24 mouse cellular contexts compared by ENCODE assay signal in the genomic region with DNA sequence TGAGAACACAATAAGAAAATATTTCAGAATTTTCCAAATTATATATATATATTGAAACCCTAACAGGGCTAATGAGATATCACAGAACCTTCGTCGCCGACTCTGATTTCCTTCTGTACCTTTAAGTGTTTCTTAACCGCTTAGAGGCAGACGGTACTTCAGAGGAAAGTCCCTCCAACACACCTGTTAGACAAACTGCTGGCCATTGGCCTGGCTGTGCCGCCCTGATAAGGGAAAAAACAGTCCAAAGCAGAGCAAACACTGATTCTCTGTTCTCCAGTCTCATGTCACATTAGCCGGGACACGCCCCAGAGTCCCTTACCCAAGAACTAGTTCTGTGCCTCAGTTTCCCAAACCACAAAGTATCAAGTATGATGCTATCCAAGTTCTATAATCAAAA. TPM values are rescaled to one million over a fixed set of nuclear protein-coding genes. Genes with fewer than 3 reads are reported as not detected.
DNase-seq lines count a peak whose midpoint lies in the region; ATAC-seq and TF ChIP-seq lines count a peak whose summit lies in the region.
"Had no signal": no experiment of that assay in that cellular context is flagged by ENCODE, and none has a peak within 500 bp of the region (broad histone marks: within the 10 kb centered on the region; RNA-seq: fewer than 3 reads in every experiment).

No protein-coding gene starts in this region.

- no peaks in the 10 kb centered on the region for H3K36me3 ChIP-seq in heart, embryonic 13.5 days
- no peaks in the 10 kb centered on the region for H3K36me3 ChIP-seq in heart, adult 2 months (ENCODE audit: control insufficient read depth, insufficient read depth, low read length)
- no peaks in the 10 kb centered on the region for H3K36me3 ChIP-seq in intestine, embryonic 14.5 days (ENCODE audit: control insufficient read depth, insufficient read depth, low read length)
- H3K36me3 ChIP-seq in lung, embryonic 15.5 days: no peaks in the 10 kb centered on the region
- H3K36me3 ChIP-seq in stomach, embryonic 15.5 days: no peaks in the 10 kb centered on the region
- H3K36me3 ChIP-seq: embryonic facial prominence, embryonic 13.5 days; forebrain, embryonic 12.5 days; hindbrain, embryonic 15.5 days; midbrain, embryonic 13.5 days; neural tube, embryonic 12.5 days had no signal

- no peak for TF ChIP-seq POLR2A in heart, adult 2 months (IDR thresholded peaks at IDR 0.05; ENCODE audit: insufficient read depth, low read depth, low read length)

- no peak overlapping the region for H3K9ac ChIP-seq in heart, embryonic 13.5 days
- no peak overlapping the region for H3K9ac ChIP-seq in heart, adult 2 months (ENCODE audit: low read depth, low read length)
- H3K9ac ChIP-seq in intestine, embryonic 14.5 days (ENCODE audit: low read length): no peak overlapping the region
- H3K9ac ChIP-seq in lung, embryonic 15.5 days: no peak overlapping the region
- H3K9ac ChIP-seq in stomach, embryonic 15.5 days: no peak overlapping the region
- H3K9ac ChIP-seq: forebrain, embryonic 12.5 days; hindbrain, embryonic 15.5 days; midbrain, embryonic 13.5 days; neural tube, embryonic 12.5 days had no signal

- no peak for TF ChIP-seq EP300 in heart, adult 2 months (IDR thresholded peaks at IDR 0.05; ENCODE audit: insufficient read depth, low read depth, low read length)

- intact Hi-C loops in heart, adult 2 months (cut with DNase I): no loop called here

- H3K27me3 ChIP-seq in heart, embryonic 13.5 days (replicated peaks): peaks cover 13% of the 10 kb centered on the region
- H3K27me3 ChIP-seq in heart, adult 2 months (ENCODE audit: control insufficient read depth, insufficient read depth, low read length): no peaks in the 10 kb centered on the region
- H3K27me3 ChIP-seq in intestine, embryonic 14.5 days (replicated peaks; ENCODE audit: control insufficient read depth, insufficient read depth, low read length): peaks cover 4% of the 10 kb centered on the region; the same call in 1 of the 2 replicates
- peaks cover 24% of the 10 kb centered on the region; the same call in 1 of the 2 replicates for H3K27me3 ChIP-seq in lung, embryonic 15.5 days
- no peaks in the 10 kb centered on the region for H3K27me3 ChIP-seq in stomach, embryonic 15.5 days (replicated peaks)
- H3K27me3 ChIP-seq: hindbrain, embryonic 15.5 days; neural tube, embryonic 12.5 days had no signal

- no peak overlapping the region for H3K27ac ChIP-seq in heart, embryonic 13.5 days (replicated peaks)
- no peak overlapping the region for H3K27ac ChIP-seq in heart, adult 2 months
- no peak overlapping the region for H3K27ac ChIP-seq in intestine, embryonic 14.5 days (ENCODE audit: low read depth)
- H3K27ac ChIP-seq in lung, embryonic 15.5 days: peak overlapping the region; percentile 92; the same call in 1 of the 2 replicates
- no peak overlapping the region for H3K27ac ChIP-seq in stomach, embryonic 15.5 days
- H3K27ac ChIP-seq: embryonic facial prominence, embryonic 13.5 days; forebrain, embryonic 12.5 days; hindbrain, embryonic 15.5 days; midbrain, embryonic 13.5 days; neural tube, embryonic 12.5 days had no signal

- no peak for TF ChIP-seq CTCF in heart, adult 2 months (IDR thresholded peaks at IDR 0.05)

- no peak for ATAC-seq in heart, embryonic 13.5 days (ENCODE audit: extremely low read depth, insufficient number of reproducible peaks, low FRiP score, low TSS enrichment)
- ATAC-seq in intestine, embryonic 14.5 days (replicated peaks; ENCODE audit: low FRiP score, low TSS enrichment, low read depth): no peak
- ATAC-seq in lung, embryonic 15.5 days (ENCODE audit: borderline replicate concordance, extremely low read depth, low FRiP score, low TSS enrichment): no peak
- no peak for ATAC-seq in stomach, embryonic 15.5 days (ENCODE audit: insufficient read depth, low FRiP score, low read depth)
- ATAC-seq in megakaryocyte progenitor cell, adult 5-6 weeks (replicated peaks; ENCODE audit: poor library complexity): no peak
- ATAC-seq: midbrain, embryonic 13.5 days had no signal

- 78% methylated on average over 8 of the region's 8 CpGs for WGBS in heart, embryonic 13.5 days
- WGBS in heart, adult 2 months: 90% methylated on average over 8 of the region's 8 CpGs
- WGBS in intestine, embryonic 14.5 days: 72% methylated on average over 8 of the region's 8 CpGs
- 56% methylated on average over 8 of the region's 8 CpGs for WGBS in lung, embryonic 15.5 days
- 72% methylated on average over 8 of the region's 8 CpGs for WGBS in stomach, embryonic 15.5 days

- H3K4me3 ChIP-seq in heart, embryonic 13.5 days: no peak overlapping the region
- H3K4me3 ChIP-seq in heart, adult 2 months: no peak overlapping the region
- no peak overlapping the region for H3K4me3 ChIP-seq in intestine, embryonic 14.5 days (ENCODE audit: low read depth, low read length)
- H3K4me3 ChIP-seq in lung, embryonic 15.5 days: peak overlapping the region; percentile 59; the same call in 1 of the 2 replicates
- no peak overlapping the region; the same call in 1 of the 2 replicates for H3K4me3 ChIP-seq in stomach, embryonic 15.5 days (replicated peaks)
- H3K4me3 ChIP-seq: embryonic facial prominence, embryonic 13.5 days; erythroblast, embryonic 14.5 days; megakaryocyte, embryonic 14.5 days; midbrain, embryonic 13.5 days had no signal

- peaks cover 27% of the 10 kb centered on the region for H3K4me1 ChIP-seq in heart, embryonic 13.5 days
- H3K4me1 ChIP-seq in heart, adult 2 months (ENCODE audit: control insufficient read depth, insufficient read depth, low read length): peaks cover 4% of the 10 kb centered on the region
- H3K4me1 ChIP-seq in intestine, embryonic 14.5 days (replicated peaks; ENCODE audit: control insufficient read depth, insufficient read depth, low read length): peaks cover 5% of the 10 kb centered on the region; the same call in 1 of the 2 replicates
- H3K4me1 ChIP-seq in lung, embryonic 15.5 days: peaks cover 11% of the 10 kb centered on the region
- H3K4me1 ChIP-seq in stomach, embryonic 15.5 days: peaks cover 8% of the 10 kb centered on the region; the same call in 1 of the 2 replicates

- peak overlapping the region; percentile 92 for H3K4me2 ChIP-seq in heart, embryonic 13.5 days
- H3K4me2 ChIP-seq in intestine, embryonic 14.5 days (ENCODE audit: low read length): peak overlapping the region; percentile 99
- H3K4me2 ChIP-seq in lung, embryonic 15.5 days: peak overlapping the region; percentile 95
- peak overlapping the region; percentile 93 for H3K4me2 ChIP-seq in stomach, embryonic 15.5 days

- no peak for DNase-seq in heart, adult 2 months
- no peak for DNase-seq in intestine, embryonic 14.5 days (ENCODE audit: low spot score)
- no peak for DNase-seq in frontal cortex, postnatal 36 days (ENCODE audit: low spot score in 2 of 2)
- DNase-seq: adrenal gland, postnatal 10 days; cerebellum, adult 8-10 months; cerebellum, postnatal 36 days; embryo, embryonic 11 days; gastrocnemius, postnatal 10 days; kidney, adult 2 months; kidney, postnatal 36 days; layer of hippocampus, postnatal 36 days; right cerebral cortex, postnatal 14 days; thymus, postnatal 36 days had no signal

- H3K79me2 ChIP-seq in heart, adult 2 months (replicated peaks; ENCODE audit: control insufficient read depth, insufficient read depth, low read length): no peaks in the 10 kb centered on the region

- no peaks in the 10 kb centered on the region for H3K9me3 ChIP-seq in heart, embryonic 13.5 days
- H3K9me3 ChIP-seq in intestine, embryonic 14.5 days (ENCODE audit: control insufficient read depth, low read length): no peaks in the 10 kb centered on the region
- no peaks in the 10 kb centered on the region for H3K9me3 ChIP-seq in lung, embryonic 15.5 days
- H3K9me3 ChIP-seq in stomach, embryonic 15.5 days: no peaks in the 10 kb centered on the region
- H3K9me3 ChIP-seq: embryonic facial prominence, embryonic 13.5 days; forebrain, embryonic 12.5 days; hindbrain, embryonic 15.5 days; midbrain, embryonic 13.5 days; neural tube, embryonic 12.5 days had no signal

RNA-seq across cellular contexts. Expression of gene Arhgef28, which starts 1.9 kb away (rescaled TPM):
- 9.3 and 11.8 TPM in 2 replicates for polyA plus RNA-seq in heart, embryonic 13.5 days (2015; fragmentation: Nextera tagmentation; extraction: Ambion mirVana)
- 1 to 10 TPM; 4.6 to 5.2 TPM for total RNA-seq in heart, adult 2 months (2021)
- 2.4 and 3.8 TPM in 2 replicates for polyA plus RNA-seq in heart, adult 2 months (2012; rRNA removed)
- 18.2 and 20.1 TPM in 2 replicates for polyA plus RNA-seq in intestine, embryonic 14.5 days (2014; fragmentation: Nextera tagmentation; extraction: Ambion mirVana)
- polyA plus RNA-seq in lung, embryonic 15.5 days (2015; fragmentation: Nextera tagmentation; extraction: Ambion mirVana): 18.8 and 19.3 TPM in 2 replicates
- 23.7 and 25.9 TPM in 2 replicates for polyA plus RNA-seq in stomach, embryonic 15.5 days (2015; fragmentation: Nextera tagmentation; extraction: Ambion mirVana)
- 2.1 and 2.9 TPM in 2 replicates for total RNA-seq in megakaryocyte progenitor cell, adult 5-6 weeks (2015)
- 2.9 TPM in 2 replicates for total RNA-seq in megakaryocyte progenitor cell, adult 5-6 weeks (2017)

RNA-seq across cellular contexts. Expression of gene Utp15, which starts 58.5 kb away (rescaled TPM):
- 13.5 and 15.0 TPM in 2 replicates for polyA plus RNA-seq in heart, embryonic 13.5 days (2015; fragmentation: Nextera tagmentation; extraction: Ambion mirVana)
- 1 to 10 TPM; 5.7 to 6.7 TPM for total RNA-seq in heart, adult 2 months (2021)
- 4.2 and 6.2 TPM in 2 replicates for polyA plus RNA-seq in heart, adult 2 months (2012; rRNA removed)
- polyA plus RNA-seq in intestine, embryonic 14.5 days (2014; fragmentation: Nextera tagmentation; extraction: Ambion mirVana): 39.6 and 44.3 TPM in 2 replicates
- polyA plus RNA-seq in lung, embryonic 15.5 days (2015; fragmentation: Nextera tagmentation; extraction: Ambion mirVana): 32.6 and 33.0 TPM in 2 replicates
- 30.1 TPM in 2 replicates for polyA plus RNA-seq in stomach, embryonic 15.5 days (2015; fragmentation: Nextera tagmentation; extraction: Ambion mirVana)
- total RNA-seq in megakaryocyte progenitor cell, adult 5-6 weeks (2015): 27.2 and 33.8 TPM in 2 replicates
- 39.9 and 48.0 TPM in 2 replicates for total RNA-seq in megakaryocyte progenitor cell, adult 5-6 weeks (2017)

RNA-seq across cellular contexts. Expression of gene Ankra2, which starts 58.5 kb away (rescaled TPM):
- polyA plus RNA-seq in heart, embryonic 13.5 days (2015; fragmentation: Nextera tagmentation; extraction: Ambion mirVana): 14.1 and 14.8 TPM in 2 replicates
- total RNA-seq in heart, adult 2 months (2021): 10 to 100 TPM; 35.6 to 46.8 TPM
- 11.3 and 17.2 TPM in 2 replicates for polyA plus RNA-seq in heart, adult 2 months (2012; rRNA removed)
- 26.4 and 29.0 TPM in 2 replicates for polyA plus RNA-seq in intestine, embryonic 14.5 days (2014; fragmentation: Nextera tagmentation; extraction: Ambion mirVana)
- 18.0 and 18.8 TPM in 2 replicates for polyA plus RNA-seq in lung, embryonic 15.5 days (2015; fragmentation: Nextera tagmentation; extraction: Ambion mirVana)
- polyA plus RNA-seq in stomach, embryonic 15.5 days (2015; fragmentation: Nextera tagmentation; extraction: Ambion mirVana): 24.7 and 26.5 TPM in 2 replicates
- total RNA-seq in megakaryocyte progenitor cell, adult 5-6 weeks (2015): 14.8 and 19.9 TPM in 2 replicates
- 14.2 and 20.9 TPM in 2 replicates for total RNA-seq in megakaryocyte progenitor cell, adult 5-6 weeks (2017)
